Mouse (Mus musculus): Measurements from ENCODE around the gene Ubash3a.

The Ubash3a gene

GRCm38 (mm10) chr17:31277931-31278330 lies 70.3 kb downstream of the Ubash3a start:
- DNase-seq (ENCODE audit: low read depth, low spot score), result no peak

GRCm38 (mm10) chr17:31279541-31279940 lies 71.9 kb downstream of the Ubash3a start:
- DNase-seq (ENCODE audit: low read depth, low spot score), result no peak

DNA sequence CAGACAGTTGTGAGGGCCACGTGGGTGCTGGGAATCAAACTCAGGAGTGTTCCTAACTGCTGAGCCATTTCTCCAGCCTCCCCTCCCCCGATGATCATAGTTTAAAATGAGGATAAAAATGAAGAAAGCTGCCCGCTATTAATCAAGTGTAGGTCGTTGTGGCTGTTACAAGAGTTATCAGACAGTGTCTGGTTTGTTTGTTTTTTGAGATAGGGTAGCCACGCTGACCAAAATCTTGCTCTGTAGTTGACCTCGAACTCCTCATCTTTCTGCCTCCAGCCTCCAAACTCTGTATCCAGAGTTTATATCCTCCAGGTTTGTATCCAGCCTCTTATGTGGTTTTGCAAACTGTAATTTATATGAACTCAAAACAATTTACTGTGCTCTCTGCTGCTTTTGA lies 72.6 kb downstream of the Ubash3a start:
- no peak for DNase-seq (ENCODE audit: low read depth, low spot score)

DNA sequence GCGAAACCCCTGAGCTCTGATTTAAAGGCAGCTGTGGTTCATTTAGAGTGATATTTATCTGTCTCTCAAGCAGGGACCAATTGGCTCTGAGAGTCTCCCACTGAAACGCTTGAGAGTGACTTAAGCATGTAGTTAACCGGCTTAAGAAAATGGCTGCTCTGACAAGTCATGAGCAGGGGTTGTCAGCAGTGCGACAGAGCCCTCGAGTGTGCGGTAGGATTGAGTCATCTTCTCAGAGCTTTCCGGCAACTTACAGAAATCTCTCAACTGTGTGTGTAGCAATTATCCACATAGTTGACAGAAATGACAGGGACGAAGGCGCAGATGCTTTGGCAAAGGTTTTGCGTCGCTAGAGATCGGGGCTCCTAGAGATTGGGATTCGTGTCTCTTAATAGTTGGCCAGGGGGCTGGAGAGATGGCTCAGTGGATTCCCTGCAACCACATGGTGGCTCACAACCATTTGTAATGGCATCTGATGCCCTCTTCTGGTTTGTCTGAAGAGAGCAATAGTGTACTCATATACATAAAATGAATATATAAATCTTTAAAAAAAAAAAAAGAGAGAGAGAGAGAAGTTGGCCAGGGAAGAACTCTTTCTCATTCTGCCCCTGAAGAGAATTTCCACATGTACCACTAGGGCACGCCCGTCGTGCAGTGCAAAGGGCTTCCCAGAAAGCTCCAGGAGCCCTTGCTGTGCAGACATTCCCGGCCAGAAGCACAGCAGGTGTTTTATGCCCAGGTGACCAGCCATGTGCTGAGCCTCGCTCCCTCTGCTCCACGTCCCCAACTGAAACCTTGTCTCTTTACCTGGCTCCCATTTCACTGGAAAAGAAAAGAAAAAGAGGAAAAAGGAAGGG lies 74.4 kb downstream of the Ubash3a start:
- peak; percentile 71 for DNase-seq (ENCODE audit: low read depth, low spot score)

DNA sequence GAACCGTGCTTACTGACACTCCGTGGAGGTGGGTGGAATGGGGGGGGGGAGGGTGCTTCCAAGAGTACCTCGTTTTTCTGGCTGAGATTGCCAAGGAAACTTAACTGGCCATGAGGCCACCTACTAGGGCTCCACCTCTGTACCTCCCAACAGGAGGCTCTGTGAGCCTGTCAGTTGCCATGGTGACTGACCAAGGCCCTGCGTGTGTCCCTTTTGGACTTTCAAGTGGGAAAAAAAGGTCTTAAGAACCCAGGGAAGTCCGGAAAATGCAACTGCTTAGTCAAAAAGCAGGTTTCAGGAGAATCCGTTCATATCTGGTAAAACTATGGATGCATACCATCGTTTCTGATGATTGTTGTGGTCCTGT lies 75.0 kb downstream of the Ubash3a start:
- DNase-seq (ENCODE audit: low read depth, low spot score), result peak; percentile 59

DNA sequence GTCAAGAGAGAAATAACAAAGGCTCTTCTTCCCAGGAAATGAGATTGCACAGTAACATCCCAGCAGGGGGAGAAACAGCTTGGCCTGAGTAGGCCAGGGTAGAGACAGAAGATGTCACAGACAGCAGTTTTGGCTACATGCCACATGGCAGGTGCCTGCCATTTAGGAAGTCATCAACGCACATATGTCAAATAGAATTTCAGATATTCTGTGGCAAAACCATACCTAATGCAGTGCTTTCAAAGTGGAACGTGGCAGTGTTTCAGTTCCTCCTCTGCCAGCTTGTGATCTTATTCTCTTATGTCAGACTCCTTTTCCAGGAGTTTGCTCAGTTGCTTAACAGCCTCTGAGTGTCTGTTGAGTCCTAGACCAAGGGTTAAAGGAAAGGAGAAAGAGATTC lies 78.2 kb downstream of the Ubash3a start:
- no peak for DNase-seq (ENCODE audit: low read depth, low spot score)

DNA sequence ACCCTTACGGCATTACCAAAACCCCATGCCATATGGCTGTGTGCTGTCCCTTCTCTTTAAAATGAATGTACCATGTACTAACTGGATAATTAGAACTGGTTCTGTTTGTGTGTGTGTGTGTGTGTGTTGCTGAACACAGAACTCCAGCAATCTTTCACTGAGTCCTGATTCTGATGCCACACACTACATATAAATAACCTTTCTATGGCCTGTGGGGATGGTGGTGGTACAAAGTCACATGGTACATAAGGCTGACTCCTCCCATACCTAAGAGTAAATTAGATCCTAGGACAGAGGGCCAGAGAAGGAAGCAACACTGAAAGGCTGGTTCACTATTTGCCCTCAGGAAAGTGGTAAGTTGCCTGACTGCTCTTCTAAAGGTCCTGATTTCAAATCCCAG lies 78.8 kb downstream of the Ubash3a start, which contains the start of gene Slc37a1:
TSS of gene Slc37a1 (plus strand) at position 301 of the 400 bp plus-strand sequence.
- no peak for DNase-seq (ENCODE audit: low read depth, low spot score)

- no peak for DNase-seq (ENCODE audit: low read depth, low spot score)
These were observed 79.5 kb downstream of the Ubash3a start for GRCm38 (mm10) chr17:31287216-31287615.

GRCm38 (mm10) chr17:31288999-31289726 lies 81.5 kb downstream of the Ubash3a start:
- no peak for DNase-seq (ENCODE audit: low read depth, low spot score)

GRCm38 (mm10) chr17:31290311-31290710 lies 82.6 kb downstream of the Ubash3a start:
- no peak for DNase-seq (ENCODE audit: low read depth, low spot score)

DNA sequence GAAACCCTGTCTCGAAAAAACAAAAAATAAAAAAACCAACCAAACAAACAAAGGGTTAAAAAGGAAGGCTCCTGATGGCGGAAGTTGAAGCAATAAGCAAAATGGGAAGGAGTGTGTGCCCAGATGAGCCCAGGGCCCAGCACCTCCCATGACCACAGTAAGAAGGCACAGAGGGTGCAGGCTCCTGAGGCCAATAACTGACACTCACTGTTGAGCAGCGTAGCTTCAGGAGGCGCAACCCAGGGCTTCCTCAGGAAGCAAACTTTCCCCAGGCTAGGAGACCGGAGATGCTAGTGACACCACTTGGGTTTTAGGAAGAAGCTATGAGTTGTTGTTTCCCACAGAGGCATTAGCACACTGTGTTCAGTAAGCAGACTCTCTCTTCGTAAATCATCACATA lies 83.2 kb downstream of the Ubash3a start:
- no peak for DNase-seq (ENCODE audit: low read depth, low spot score)

DNA sequence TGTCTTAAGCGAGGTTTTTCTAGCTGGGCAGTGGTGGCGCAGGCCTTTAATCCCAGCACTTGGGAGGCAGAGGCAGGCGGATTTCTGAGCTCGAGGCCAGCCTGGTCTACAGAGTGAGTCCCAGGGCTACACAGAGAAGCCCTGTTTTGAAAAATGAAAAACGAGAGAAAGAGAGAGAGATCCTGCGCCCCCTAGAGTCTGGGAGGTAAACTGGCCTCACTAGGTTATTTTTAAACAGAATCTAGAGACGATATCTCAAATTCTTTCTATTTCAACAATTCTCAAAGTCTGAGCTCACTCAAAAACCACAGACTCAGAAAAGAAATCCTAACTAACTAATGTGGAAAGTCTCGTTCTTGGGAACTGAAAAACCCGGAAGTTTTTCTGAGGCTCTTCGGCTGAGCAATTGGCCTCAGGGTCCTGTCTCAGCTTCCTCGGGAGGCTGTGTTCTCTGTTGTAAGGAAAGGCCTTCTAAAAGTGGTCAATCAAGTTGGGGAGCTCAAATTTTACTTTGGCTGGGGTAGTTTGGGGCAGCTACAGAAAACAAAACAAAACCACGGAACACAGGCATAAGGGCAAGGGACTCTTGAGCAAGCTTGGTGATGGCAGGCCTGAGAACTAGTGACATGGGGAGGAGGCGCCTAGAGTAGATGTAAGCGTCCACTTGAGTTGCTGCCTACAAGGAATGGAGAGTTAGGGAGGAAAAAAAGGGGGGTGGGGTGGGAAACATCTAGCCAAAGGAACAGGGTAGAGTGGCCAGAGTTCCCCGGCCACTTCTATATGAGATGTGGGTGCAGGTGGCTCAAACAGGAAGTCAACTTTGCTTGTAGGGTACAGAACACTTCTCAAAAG lies 86.9 kb downstream of the Ubash3a start:
- DNase-seq (ENCODE audit: low read depth, low spot score), result peak; percentile 74

- peak; percentile 81 for DNase-seq (ENCODE audit: low read depth, low spot score)
These were observed 87.7 kb downstream of the Ubash3a start for GRCm38 (mm10) chr17:31295215-31295891.

DNA sequence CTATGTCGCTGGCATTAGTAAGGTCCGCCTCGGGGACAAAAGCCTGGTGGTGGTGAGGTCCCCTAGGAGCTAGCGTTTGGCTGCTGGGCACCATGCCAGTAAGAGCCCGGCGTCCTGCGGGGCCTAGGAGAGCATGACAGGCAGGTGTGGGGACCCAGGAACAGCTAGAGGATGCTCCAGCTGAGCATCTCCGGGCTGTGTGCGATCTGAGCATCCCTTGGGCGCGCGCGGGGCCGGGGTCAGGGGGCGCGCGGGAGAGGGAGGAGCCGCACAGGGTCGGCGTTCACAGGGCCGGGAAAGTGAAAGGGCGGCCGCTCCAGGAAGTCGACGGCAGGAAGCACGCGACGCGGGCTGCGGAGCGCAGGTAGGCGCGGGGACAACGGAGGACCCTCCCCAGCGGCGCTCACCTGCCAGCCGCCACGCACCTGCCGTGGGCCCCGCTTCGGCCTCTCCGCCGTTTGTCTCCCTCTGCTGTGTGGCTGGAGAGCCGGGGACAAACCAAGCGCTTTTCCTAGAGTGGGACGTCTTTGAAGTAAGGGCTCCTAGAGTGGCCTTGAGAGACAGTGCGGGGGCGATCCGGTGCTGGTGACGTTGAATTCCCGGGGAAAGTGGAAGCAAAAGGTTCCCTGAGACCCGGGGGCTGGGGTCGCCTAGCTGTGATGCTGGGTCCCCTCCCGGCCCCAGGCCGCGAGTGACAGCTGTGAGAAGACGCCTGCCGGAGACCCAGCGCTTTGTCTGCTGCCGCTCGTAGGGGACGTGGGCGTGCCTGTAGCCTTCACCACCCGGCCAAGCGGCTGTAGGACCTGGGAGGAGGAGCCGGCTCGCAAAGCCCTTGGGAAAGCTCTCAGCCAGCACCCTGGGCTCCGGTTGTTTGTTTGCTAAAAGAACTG lies 88.5 kb downstream of the Ubash3a start:
- peak; percentile 70 for DNase-seq (ENCODE audit: low read depth, low spot score)
